Mouse (Mus musculus): ENCODE measurements at regions not wholly inside any gene's neighbourhood (a gene's known extent, or its start where the extent isn't known, plus 50 kb on each side); places are given as distances from the start of the nearest gene placed in this dataset.
A peak's percentile ranks its signal among the peaks of the same experiment; 100 is the strongest.

GRCm38 (mm10) chr11:112103252-112103651 is 678.8 kb upstream of the Sox9 start:
- 69% methylated on average over 2 of the region's 2 CpGs for WGBS
- Histone ChIP-seq H3K4me3 (no peak overlapping the region), H3K9me3 (replicated peaks) (no peaks in the 10 kb centered on the region), H3K4me1 (peaks cover 7% of the 10 kb centered on the region), H3K27me3 (ENCODE audit: low read depth, poor library complexity, severe bottlenecking) (no peaks in the 10 kb centered on the region), H3K27ac (no peak overlapping the region), H3K36me3 (no peaks in the 10 kb centered on the region)
- no peak for DNase-seq (ENCODE audit: low spot score)

- Histone ChIP-seq H3K27ac (no peak overlapping the region), H3K9me3 (replicated peaks) (no peaks in the 10 kb centered on the region), H3K27me3 (ENCODE audit: low read depth, poor library complexity, severe bottlenecking) (no peaks in the 10 kb centered on the region), H3K36me3 (no peaks in the 10 kb centered on the region), H3K4me1 (peaks cover 10% of the 10 kb centered on the region), H3K4me3 (no peak overlapping the region)
- DNase-seq (ENCODE audit: low spot score): no peak
- WGBS: 85% methylated on average over 4 of the region's 4 CpGs
Measured at GRCm38 (mm10) chr11:112106891-112107290, 675.1 kb upstream of the Sox9 start.

GRCm38 (mm10) chr11:112107314-112107713 is 674.7 kb upstream of the Sox9 start:
- WGBS: 87% methylated on average over 7 of the region's 7 CpGs
- Histone ChIP-seq H3K9me3 (replicated peaks) (no peaks in the 10 kb centered on the region), H3K27ac (no peak overlapping the region), H3K4me1 (peaks cover 10% of the 10 kb centered on the region), H3K27me3 (ENCODE audit: low read depth, poor library complexity, severe bottlenecking) (no peaks in the 10 kb centered on the region), H3K36me3 (no peaks in the 10 kb centered on the region), H3K4me3 (no peak overlapping the region)
- DNase-seq (ENCODE audit: low spot score): no peak

GRCm38 (mm10) chr11:112121026-112121425 is 661.0 kb upstream of the Sox9 start:
- no peak overlapping the region for H3K27ac ChIP-seq
- H3K36me3 ChIP-seq: no peaks in the 10 kb centered on the region
- 98% methylated on average over 6 of the region's 6 CpGs for WGBS

GRCm38 (mm10) chr11:112121831-112122230 is 660.2 kb upstream of the Sox9 start:
- H3K4me3 ChIP-seq: no peak overlapping the region
- no peaks in the 10 kb centered on the region for H3K27me3 ChIP-seq (ENCODE audit: low read depth, poor library complexity, severe bottlenecking)
- DNase-seq (ENCODE audit: low spot score): peak; percentile 8
- H3K9me3 ChIP-seq (replicated peaks): no peaks in the 10 kb centered on the region
- no peaks in the 10 kb centered on the region for H3K36me3 ChIP-seq
- WGBS: 60% methylated on average over 5 of the region's 5 CpGs
- H3K27ac ChIP-seq: no peak overlapping the region
- H3K4me1 ChIP-seq: peaks cover 46% of the 10 kb centered on the region

More at GRCm38 (mm10) chr11:112121026-112121425, 661.0 kb upstream of the Sox9 start:
- Histone ChIP-seq H3K27me3 (ENCODE audit: low read depth, poor library complexity, severe bottlenecking) (no peaks in the 10 kb centered on the region), H3K9me3 (replicated peaks) (no peaks in the 10 kb centered on the region), H3K4me3 (no peak overlapping the region), H3K4me1 (peaks cover 41% of the 10 kb centered on the region)
- peak; percentile 10 for DNase-seq (ENCODE audit: low spot score)

- Histone ChIP-seq H3K27me3 (ENCODE audit: low read depth, poor library complexity, severe bottlenecking) (no peaks in the 10 kb centered on the region), H3K9me3 (replicated peaks) (no peaks in the 10 kb centered on the region), H3K4me3 (no peak overlapping the region), H3K4me1 (peaks cover 59% of the 10 kb centered on the region), H3K36me3 (no peaks in the 10 kb centered on the region), H3K27ac (peak overlapping the region; percentile 62)
- DNase-seq (ENCODE audit: low spot score): peak; percentile 44
- 53% methylated on average over 12 of the region's 12 CpGs for WGBS
Measured at GRCm38 (mm10) chr11:112125249-112125933, 656.6 kb upstream of the Sox9 start.

- Histone ChIP-seq H3K27me3 (ENCODE audit: low read depth, poor library complexity, severe bottlenecking) (no peaks in the 10 kb centered on the region), H3K27ac (no peak overlapping the region), H3K4me1 (peaks cover 32% of the 10 kb centered on the region), H3K9me3 (replicated peaks) (no peaks in the 10 kb centered on the region), H3K36me3 (no peaks in the 10 kb centered on the region), H3K4me3 (no peak overlapping the region)
- DNase-seq (ENCODE audit: low spot score): no peak
- WGBS: 74% methylated on average over 4 of the region's 4 CpGs
Measured at GRCm38 (mm10) chr11:112130090-112130489, 651.9 kb upstream of the Sox9 start.

- Histone ChIP-seq H3K27ac (no peak overlapping the region), H3K4me3 (no peak overlapping the region), H3K9me3 (replicated peaks) (no peaks in the 10 kb centered on the region), H3K36me3 (no peaks in the 10 kb centered on the region), H3K4me1 (peaks cover 42% of the 10 kb centered on the region), H3K27me3 (ENCODE audit: low read depth, poor library complexity, severe bottlenecking) (no peaks in the 10 kb centered on the region)
- no peak for DNase-seq (ENCODE audit: low spot score)
- 14% methylated on average over 8 of the region's 8 CpGs for WGBS
Measured at GRCm38 (mm10) chr11:112137401-112138020, 644.5 kb upstream of the Sox9 start.

- Histone ChIP-seq H3K27me3 (ENCODE audit: low read depth, poor library complexity, severe bottlenecking) (no peaks in the 10 kb centered on the region), H3K4me3 (no peak overlapping the region), H3K9me3 (replicated peaks) (no peaks in the 10 kb centered on the region), H3K36me3 (no peaks in the 10 kb centered on the region), H3K27ac (peak overlapping the region; percentile 50; the same call in 1 of the 2 replicates), H3K4me1 (peaks cover 42% of the 10 kb centered on the region)
- DNase-seq (ENCODE audit: low spot score): no peak
- 86% methylated on average over 9 of the region's 9 CpGs for whole genome bisulfite sequencing
Measured at GRCm38 (mm10) chr11:112140058-112140457, 642.0 kb upstream of the Sox9 start.

- WGBS: 81% methylated on average over 4 of the region's 4 CpGs
- Histone ChIP-seq H3K9me3 (replicated peaks) (no peaks in the 10 kb centered on the region), H3K27ac (no peak overlapping the region), H3K4me3 (no peak overlapping the region), H3K4me1 (peaks cover 42% of the 10 kb centered on the region), H3K36me3 (no peaks in the 10 kb centered on the region), H3K27me3 (ENCODE audit: low read depth, poor library complexity, severe bottlenecking) (no peaks in the 10 kb centered on the region)
- no peak for DNase-seq (ENCODE audit: low spot score)
Measured at GRCm38 (mm10) chr11:112140495-112140894, 641.5 kb upstream of the Sox9 start.

- WGBS: 85% methylated on average over 9 of the region's 9 CpGs
Measured at GRCm38 (mm10) chr11:112140912-112141311, 641.1 kb upstream of the Sox9 start.

GRCm38 (mm10) chr11:112152051-112152450 is 630.0 kb upstream of the Sox9 start:
- Histone ChIP-seq H3K4me1 (peaks cover 21% of the 10 kb centered on the region), H3K27me3 (ENCODE audit: low read depth, poor library complexity, severe bottlenecking) (no peaks in the 10 kb centered on the region), H3K4me3 (no peak overlapping the region), H3K27ac (no peak overlapping the region), H3K9me3 (replicated peaks) (no peaks in the 10 kb centered on the region), H3K36me3 (no peaks in the 10 kb centered on the region)
- DNase-seq (ENCODE audit: low spot score): no peak
- WGBS: 94% methylated on average over 3 of the region's 3 CpGs

More at GRCm38 (mm10) chr11:112140912-112141311, 641.1 kb upstream of the Sox9 start:
- Histone ChIP-seq H3K4me1 (peaks cover 42% of the 10 kb centered on the region), H3K36me3 (no peaks in the 10 kb centered on the region), H3K4me3 (no peak overlapping the region), H3K27me3 (ENCODE audit: low read depth, poor library complexity, severe bottlenecking) (no peaks in the 10 kb centered on the region), H3K9me3 (replicated peaks) (no peaks in the 10 kb centered on the region), H3K27ac (peak overlapping the region; percentile 30; the same call in 1 of the 2 replicates)
- DNase-seq (ENCODE audit: low spot score): no peak

- H3K27me3 ChIP-seq (ENCODE audit: low read depth, poor library complexity, severe bottlenecking): no peaks in the 10 kb centered on the region
- H3K27ac ChIP-seq: no peak overlapping the region
- WGBS: 93% methylated on average over 5 of the region's 5 CpGs
- H3K9me3 ChIP-seq (replicated peaks): no peaks in the 10 kb centered on the region
- no peak overlapping the region for H3K4me3 ChIP-seq
- no peak for DNase-seq (ENCODE audit: low spot score)
- no peaks in the 10 kb centered on the region for H3K36me3 ChIP-seq
- peaks cover 21% of the 10 kb centered on the region for H3K4me1 ChIP-seq
Measured at GRCm38 (mm10) chr11:112153198-112153597, 628.8 kb upstream of the Sox9 start.

Measured in limb, embryonic 10.5 days (tissue).